Mouse (Mus musculus): ENCODE measurements around the gene 2010111I01Rik. TPM values are rescaled to one million over a fixed set of nuclear protein-coding genes. Genes with fewer than 3 reads are reported as not detected.

Gene 2010111I01Rik
- total and polyA plus RNA-seq, 3 experiments: 13.3 to 19.8 (median 14.4) TPM

GRCm38 (mm10) chr13:63253147-63253546 is 288.5 kb downstream of the 2010111I01Rik start:
- peak; percentile 75 for DNase-seq (ENCODE audit: extremely low read depth)
- H3K9ac ChIP-seq (ENCODE audit: insufficient read depth, low read depth): peak overlapping the region; percentile 51; the same call in 1 of the 2 replicates
- peak overlapping the region; percentile 74 for H3K27ac ChIP-seq (ENCODE audit: insufficient read depth, low read depth)
- no peaks in the 10 kb centered on the region for H3K9me3 ChIP-seq (replicated peaks; ENCODE audit: low read length)
- H3K27me3 ChIP-seq (replicated peaks): no peaks in the 10 kb centered on the region
- in situ Hi-C loops (cut with MboI; ENCODE audit: low pct_ligation_motif_present, low pct_unique_long_range_greater_than_20kb, low sequenced_read_pairs): no loop called here
- peaks cover 7% of the 10 kb centered on the region; the same call in 1 of the 2 replicates for H3K79me2 ChIP-seq (replicated peaks; ENCODE audit: control insufficient read depth, extremely low read depth, insufficient read depth, poor library complexity, severe bottlenecking)
- peaks cover 5 to 46% of the 10 kb centered on the region in 2 experiments for H3K36me3 ChIP-seq (replicated peaks in 1 of 2; ENCODE audit: control insufficient read depth in 1 of 2, insufficient read depth in 1 of 2, low read length in 1 of 2)
- H3K4me3 ChIP-seq (replicated peaks in 1 of 3; ENCODE audit: low read depth in 2 of 3, low read length in 2 of 3, poor library complexity in 1 of 3): no peak overlapping the region
- no peak for TF ChIP-seq RCOR1 (conservative IDR thresholded peaks at IDR 0.05; ENCODE audit: low read depth, low read length)
- no peak for TF ChIP-seq PAX5 (IDR thresholded peaks at IDR 0.05; ENCODE audit: low read length)
- no peak for TF ChIP-seq JUN (IDR thresholded peaks at IDR 0.05; ENCODE audit: insufficient read depth, low read depth, low read length)
- peak; percentile 64 for TF ChIP-seq ETS1 (conservative IDR thresholded peaks at IDR 0.05; ENCODE audit: low read depth, low read length)
- peak; percentile 51; the same call in 1 of the 2 replicates for TF ChIP-seq MXI1 (IDR thresholded peaks at IDR 0.05; ENCODE audit: low read depth, low read length)
- TF ChIP-seq TBP (conservative IDR thresholded peaks at IDR 0.05; ENCODE audit: low read depth, low read length): 0 out of 2 replicates have a peak, but pooled peaks have one; percentile 17
- no peak for TF ChIP-seq POLR2A (IDR thresholded peaks at IDR 0.05; ENCODE audit: low read depth, low read length)
- TF ChIP-seq E2F4 (IDR thresholded peaks at IDR 0.05; ENCODE audit: insufficient replicate concordance, low read depth, low read length): no peak
- no peak; the same call in 1 of the 2 replicates for TF ChIP-seq CHD1 (IDR thresholded peaks at IDR 0.05; ENCODE audit: low read depth, low read length)
- TF ChIP-seq MYC (IDR thresholded peaks at IDR 0.05; ENCODE audit: low read depth, low read length): 0 out of 2 replicates have a peak, but pooled peaks have one; percentile 33
- no peak for TF ChIP-seq MAZ (IDR thresholded peaks at IDR 0.05; ENCODE audit: low read depth, low read length)
- 0 out of 2 replicates have a peak, but pooled peaks have one; percentile 13 for TF ChIP-seq SMC3 (IDR thresholded peaks at IDR 0.05; ENCODE audit: low read depth, low read length)
- TF ChIP-seq SIN3A (IDR thresholded peaks at IDR 0.05; ENCODE audit: low read length): peak; percentile 74
- no peak for TF ChIP-seq NRF1 (IDR thresholded peaks at IDR 0.05; ENCODE audit: low read depth, low read length)
- TF ChIP-seq TCF12 (IDR thresholded peaks at IDR 0.05; ENCODE audit: low read depth, low read length): peak; percentile 38; the same call in 1 of the 2 replicates
- TF ChIP-seq MAX (IDR thresholded peaks at IDR 0.05; ENCODE audit: low read length): peak; percentile 49; the same call in 1 of the 2 replicates
- no peak for TF ChIP-seq HCFC1 (IDR thresholded peaks at IDR 0.05; ENCODE audit: low read depth, low read length)
- peak; percentile 71; the same call in 1 of the 2 replicates for TF ChIP-seq EP300 (IDR thresholded peaks at IDR 0.05; ENCODE audit: low read length)
- no peak; the same call in none of the 2 replicates for TF ChIP-seq RAD21 (IDR thresholded peaks at IDR 0.05; ENCODE audit: low read depth, low read length)
- peak; percentile 54; the same call in 1 of the 2 replicates for TF ChIP-seq MAFK (IDR thresholded peaks at IDR 0.05; ENCODE audit: insufficient replicate concordance, low read length)
- TF ChIP-seq ZMIZ1 (IDR thresholded peaks at IDR 0.05; ENCODE audit: low read depth, low read length): no peak
- no peak for TF ChIP-seq USF2 (conservative IDR thresholded peaks at IDR 0.05; ENCODE audit: low read depth, low read length)
- peak; percentile 83 for TF ChIP-seq IRF4 (IDR thresholded peaks at IDR 0.05; ENCODE audit: low read depth, low read length)
- no peak for TF ChIP-seq KAT2A (IDR thresholded peaks at IDR 0.05; ENCODE audit: insufficient replicate concordance, low read length)
- peak; percentile 40; the same call in 1 of the 2 replicates for TF ChIP-seq BHLHE40 (IDR thresholded peaks at IDR 0.05; ENCODE audit: low read depth, low read length)
- TF ChIP-seq ZNF384 (IDR thresholded peaks at IDR 0.05; ENCODE audit: low read depth, low read length): peak; percentile 52
- TF ChIP-seq ZKSCAN1 (IDR thresholded peaks at IDR 0.05; ENCODE audit: borderline replicate concordance, low read depth, low read length): no peak
- TF ChIP-seq POLR2AphosphoS2 (IDR thresholded peaks at IDR 0.05; ENCODE audit: low read depth, low read length): no peak
- TF ChIP-seq USF1 (IDR thresholded peaks at IDR 0.05; ENCODE audit: low read depth, low read length): no peak
- peak; percentile 45; the same call in 1 of the 2 replicates for TF ChIP-seq MEF2A (IDR thresholded peaks at IDR 0.05; ENCODE audit: borderline replicate concordance, low read depth, low read length)
- TF ChIP-seq UBTF (IDR thresholded peaks at IDR 0.05; ENCODE audit: low read depth, low read length): no peak
- TF ChIP-seq GABPA (IDR thresholded peaks at IDR 0.05; ENCODE audit: insufficient replicate concordance, low read depth, low read length): no peak
- TF ChIP-seq ZC3H11A (IDR thresholded peaks at IDR 0.05; ENCODE audit: low read depth, low read length): no peak
- no peak for TF ChIP-seq NELFE (IDR thresholded peaks at IDR 0.05; ENCODE audit: low read depth, low read length)
- TF ChIP-seq CTCF (conservative IDR thresholded peaks at IDR 0.05 in 1 of 2, IDR thresholded peaks at IDR 0.05 in 1 of 2; ENCODE audit: low read depth in 2 of 2, low read length in 2 of 2): no peak
- TF ChIP-seq CHD2 (IDR thresholded peaks at IDR 0.05; ENCODE audit: low read length): no peak
- 0 out of 2 replicates have a peak, but pooled peaks have one; percentile 14 for TF ChIP-seq JUND (conservative IDR thresholded peaks at IDR 0.05; ENCODE audit: low read depth, low read length)
- no peak for TF ChIP-seq ELF1 (IDR thresholded peaks at IDR 0.05; ENCODE audit: low read depth, low read length)
- dilution Hi-C loops (cut with MboI; ENCODE audit: extremely low pct_ligation_motif_present, extremely low pct_unique_long_range_greater_than_20kb, low sequenced_read_pairs): no loop called here
- H3K4me1 ChIP-seq (ENCODE audit: control insufficient read depth in 1 of 2, insufficient read depth in 2 of 2): peaks cover 25 to 68% of the 10 kb centered on the region in 2 experiments
- peak overlapping the region; percentile 17 for H3K4me2 ChIP-seq (ENCODE audit: insufficient read depth, low read depth, poor library complexity, severe bottlenecking)

All from CH12.LX (cell line).